Mouse (Mus musculus) c-Kit-negative CD71-positive TER-119-positive erythroid progenitor cells, embryonic 14.5 days (primary cell): ENCODE measurements around the gene Slc39a1.
"Not testable (repeated sequence)": the region's sequence is repeated elsewhere in the genome, so short reads cannot be mapped to it uniquely, and the experiment has no call there.

Experiments
- DNase-seq: peaks from one replicate; pipeline ENCODE4 v3.0.0-alpha.2; 2013; ENCODE audit warnings: low read depth, low spot score

The Slc39a1 gene

DNA sequence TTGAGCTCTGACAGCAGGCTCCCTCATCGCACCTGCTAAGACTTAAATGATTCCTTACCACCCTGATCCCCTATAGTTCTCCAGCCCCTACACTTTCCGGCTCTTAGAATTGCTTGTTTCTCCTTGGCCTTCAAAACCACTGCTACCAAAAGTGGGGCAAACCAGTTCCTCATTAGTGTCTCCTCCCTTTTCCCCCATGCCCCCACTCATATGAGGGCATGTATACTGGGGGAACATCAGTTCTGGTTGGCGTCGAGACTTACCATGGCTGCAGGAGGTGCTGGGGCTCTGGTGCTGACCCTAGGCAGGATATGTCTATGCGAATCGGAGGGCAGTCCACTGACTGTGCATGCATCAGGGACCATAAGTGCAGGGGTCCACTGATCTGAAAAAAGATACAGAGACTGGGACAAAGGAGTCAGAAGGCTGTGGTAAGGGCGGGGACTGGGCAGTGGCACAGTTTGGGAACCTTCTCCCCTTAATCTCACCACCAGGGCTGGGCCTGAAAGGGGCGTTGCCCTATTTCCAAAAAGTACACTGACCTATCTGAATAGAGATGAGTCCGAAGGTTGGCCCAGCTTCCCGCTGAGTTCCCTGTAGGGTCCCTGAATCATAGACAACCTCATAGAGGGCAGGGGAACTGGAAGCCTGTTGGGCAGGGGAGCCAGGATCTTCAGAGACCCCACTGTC is 6.2 kb upstream of the Slc39a1 start:
- DNase-seq: no peak

DNA sequence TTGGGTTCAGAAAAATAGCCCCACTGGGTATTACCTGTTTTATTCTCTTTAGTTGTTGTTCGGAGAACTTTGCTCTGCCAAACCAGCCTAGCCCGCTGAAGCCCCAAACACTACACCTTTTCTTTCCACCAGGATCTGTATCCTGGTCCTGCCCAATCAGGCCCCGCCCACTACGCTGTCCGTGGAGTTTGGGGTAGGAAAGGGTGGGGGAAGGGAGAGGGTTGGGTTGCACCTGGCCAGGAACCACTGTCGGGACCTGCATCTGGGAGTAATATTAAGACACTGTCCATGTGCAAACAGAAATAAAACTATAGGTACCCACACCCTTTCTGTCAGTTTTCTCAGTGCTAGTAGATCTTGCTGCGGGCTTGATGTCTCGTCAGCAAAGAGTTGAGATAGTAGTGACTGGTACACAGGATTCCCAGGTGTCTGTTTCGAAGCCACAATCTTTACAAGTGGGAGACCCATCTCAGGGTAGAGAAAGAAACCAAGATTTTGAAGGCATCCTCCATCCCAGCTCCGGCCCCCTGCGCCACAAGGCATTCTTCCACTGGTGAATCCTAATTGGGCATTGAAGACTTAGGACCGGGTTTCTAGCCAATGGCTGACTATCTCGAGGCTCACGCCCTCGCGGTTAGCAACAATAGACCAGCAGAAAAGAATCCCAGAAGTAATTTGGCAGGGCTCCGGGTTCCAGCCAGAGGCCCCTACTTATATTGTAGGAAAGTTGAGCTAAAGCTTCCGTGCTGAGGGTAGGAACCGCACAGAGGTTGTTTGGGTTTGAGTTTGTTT is 4.8 kb upstream of the Slc39a1 start, which contains the start of gene Creb3l4:
Gene Creb3l4 (minus strand): TSS at position 529 of the 792 bp plus-strand sequence.
- DNase-seq: no peak

DNA sequence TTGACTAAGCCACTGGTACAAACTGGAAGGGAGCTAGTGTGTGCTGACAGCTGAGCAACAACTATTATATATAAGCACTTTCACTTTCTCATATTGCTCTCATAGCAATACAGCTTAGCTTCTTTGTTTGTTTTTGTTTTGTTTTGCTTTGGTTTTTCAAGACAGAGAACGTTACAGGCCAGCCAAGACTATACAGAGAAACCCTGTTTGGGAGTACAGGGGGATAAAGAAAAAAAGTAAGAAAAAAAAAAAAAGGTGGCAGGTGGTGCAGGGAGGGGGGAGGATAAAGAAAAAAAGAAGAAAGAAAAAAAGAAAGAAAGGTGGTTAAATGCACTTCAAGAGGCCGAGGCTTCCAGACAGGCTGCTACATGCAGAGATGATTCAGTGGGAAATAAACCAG is 2.6 kb upstream of the Slc39a1 start:
- DNase-seq: no peak

DNA sequence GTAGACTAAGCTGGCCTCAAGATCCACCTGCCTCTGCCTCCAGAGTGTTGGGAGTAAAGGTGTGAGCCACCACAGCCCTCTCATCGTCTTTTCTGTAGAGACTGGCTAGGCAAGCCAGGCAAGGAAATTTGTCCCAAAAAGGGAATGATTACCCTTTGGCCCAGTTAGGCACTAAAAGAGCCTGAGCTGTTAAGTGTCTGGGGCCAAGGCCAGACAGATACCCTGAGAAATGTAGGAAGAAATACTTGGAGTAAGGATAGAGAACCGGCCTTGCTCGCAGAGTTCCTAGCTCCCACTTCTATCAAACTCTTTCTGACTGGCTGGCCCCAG is 377 bp upstream of the Slc39a1 start:
- DNase-seq: no peak

DNA sequence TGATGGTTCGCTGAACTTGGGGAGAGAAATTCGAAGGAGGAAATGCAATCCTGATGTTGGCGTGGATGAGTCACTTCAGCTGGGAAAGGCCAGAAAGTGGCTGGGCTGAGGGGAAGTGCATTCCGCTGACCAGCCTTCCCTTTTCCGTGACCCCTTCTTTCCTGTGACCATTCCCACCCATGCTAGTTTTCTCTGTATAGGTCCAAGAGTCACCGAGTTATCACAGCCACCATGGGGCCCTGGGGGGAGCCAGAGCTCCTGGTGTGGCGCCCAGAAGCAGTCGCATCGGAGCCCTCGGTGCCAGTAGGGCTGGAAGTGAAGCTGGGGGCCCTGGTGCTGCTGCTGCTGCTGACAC is 751 bp downstream of the Slc39a1 start:
- DNase-seq: no peak

DNA sequence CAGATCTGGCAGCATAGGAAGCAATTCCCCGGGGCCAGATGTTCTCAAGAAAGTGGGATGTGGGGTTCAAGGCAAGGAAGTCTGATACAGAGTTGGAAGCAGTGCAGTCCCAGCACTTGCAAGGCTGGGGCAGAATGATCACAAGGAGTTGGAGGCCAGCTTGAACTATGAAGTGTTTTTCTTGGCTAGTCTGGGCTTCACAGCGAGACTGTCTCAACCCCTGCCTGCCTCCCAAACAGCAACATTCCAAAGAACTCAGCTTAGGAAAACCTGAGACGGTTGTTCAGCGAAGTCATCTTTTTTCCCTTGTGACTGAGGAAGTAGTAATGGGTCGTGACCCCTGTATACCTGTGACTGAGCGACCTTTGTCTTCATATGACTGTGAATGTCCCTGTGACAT is 2.8 kb downstream of the Slc39a1 start:
- DNase-seq: no peak

DNA sequence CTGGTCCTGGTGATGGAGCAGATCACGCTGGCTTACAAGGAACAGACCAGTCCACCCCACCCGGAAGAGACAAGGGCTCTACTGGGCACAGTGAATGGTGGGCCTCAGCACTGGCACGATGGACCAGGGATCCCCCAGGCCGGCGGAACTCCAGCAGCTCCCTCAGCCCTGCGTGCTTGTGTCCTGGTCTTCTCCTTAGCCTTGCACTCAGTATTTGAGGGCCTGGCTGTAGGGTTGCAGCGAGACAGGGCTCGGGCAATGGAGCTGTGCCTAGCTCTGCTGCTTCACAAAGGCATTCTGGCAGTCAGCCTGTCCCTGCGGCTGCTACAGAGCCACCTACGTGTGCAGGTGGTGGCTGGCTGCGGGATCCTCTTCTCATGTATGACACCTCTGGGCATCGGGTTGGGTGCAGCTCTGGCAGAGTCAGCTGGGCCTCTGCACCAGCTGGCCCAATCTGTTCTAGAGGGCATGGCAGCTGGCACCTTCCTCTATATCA is 3.8 kb downstream of the Slc39a1 start:
- DNase-seq: not testable (repeated sequence)

DNA sequence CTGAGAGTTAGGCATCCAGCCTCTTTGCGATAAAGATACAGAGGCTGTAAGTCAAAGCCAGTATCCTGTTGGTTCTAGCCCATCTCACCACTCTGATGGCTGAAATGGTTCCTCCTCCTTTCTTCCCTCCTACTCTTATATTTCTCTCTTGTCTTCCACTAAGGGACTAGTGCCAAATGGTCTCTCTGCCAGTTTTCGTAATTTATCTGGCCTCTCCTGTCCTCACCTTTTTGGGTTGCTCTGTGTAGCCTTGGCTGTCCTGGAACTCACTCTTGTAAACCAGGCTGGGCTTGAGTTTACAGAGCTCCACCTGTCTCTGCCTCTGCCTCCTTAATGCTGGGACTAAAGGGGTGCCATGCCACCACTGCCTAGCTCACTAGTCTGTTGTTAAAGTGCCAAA is 4.7 kb downstream of the Slc39a1 start:
- DNase-seq: not testable (repeated sequence)

DNA sequence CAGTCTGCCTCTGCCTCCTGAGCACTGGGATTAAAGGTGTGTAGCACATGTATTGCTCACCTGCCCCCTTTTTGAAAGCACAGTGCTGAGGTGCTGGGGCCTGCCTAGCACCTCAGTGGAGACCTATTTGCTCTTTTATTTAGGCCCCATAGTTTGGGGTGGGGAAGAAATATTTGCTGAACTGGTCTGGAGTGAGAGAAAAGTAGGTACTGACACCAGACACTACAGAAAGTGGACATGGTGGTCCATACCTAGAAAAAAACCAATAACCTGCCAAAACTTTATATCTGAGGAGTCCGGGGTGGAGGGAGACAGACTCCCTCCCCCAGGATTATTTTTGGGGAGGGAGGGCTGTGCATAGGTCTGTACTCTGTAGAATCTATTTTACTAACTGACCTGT is 5.2 kb downstream of the Slc39a1 start:
- DNase-seq: not testable (repeated sequence)

DNA sequence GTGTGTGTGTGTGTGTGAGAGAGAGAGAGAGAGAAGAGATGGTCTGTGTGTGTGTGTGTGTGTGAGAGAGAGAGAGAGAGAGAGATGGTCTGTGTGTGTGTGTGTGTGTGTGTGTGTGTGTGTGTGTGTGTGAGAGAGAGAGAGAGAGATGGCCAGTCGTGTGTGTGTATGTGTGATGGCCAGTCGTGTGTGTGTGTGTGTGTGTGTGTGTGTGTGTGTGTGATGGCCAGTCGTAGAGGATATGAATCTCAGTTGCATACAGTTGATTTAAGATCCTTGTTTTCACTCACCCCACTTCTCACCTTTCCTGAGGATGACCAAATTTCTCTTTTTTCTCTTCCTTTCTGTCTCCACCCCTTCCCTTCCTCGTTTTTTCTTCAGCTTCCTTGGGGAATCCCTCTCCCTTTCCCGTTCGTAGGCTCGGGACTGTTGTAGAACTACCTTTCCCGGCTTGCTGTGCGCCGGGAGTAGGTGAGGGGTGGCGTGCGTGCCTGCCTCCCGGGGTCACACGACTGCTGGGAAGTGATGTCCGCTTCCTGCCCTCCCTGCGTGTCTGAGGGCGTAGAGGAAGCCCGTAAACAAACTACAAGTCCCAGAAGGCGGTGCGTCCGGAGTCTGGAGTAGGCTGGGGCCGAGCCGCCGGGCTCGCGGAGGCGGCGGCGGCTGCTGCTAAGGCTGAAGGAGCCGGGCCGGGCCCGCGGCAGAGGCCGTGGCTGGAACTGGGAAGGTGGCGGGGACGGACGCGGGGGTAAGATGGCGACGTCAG is 5.9 kb downstream of the Slc39a1 start, which contains the start of gene Crtc2:
Gene Crtc2 (plus strand): TSS at position 511 of the 766 bp plus-strand sequence.
- DNase-seq: peak; percentile 85

DNA sequence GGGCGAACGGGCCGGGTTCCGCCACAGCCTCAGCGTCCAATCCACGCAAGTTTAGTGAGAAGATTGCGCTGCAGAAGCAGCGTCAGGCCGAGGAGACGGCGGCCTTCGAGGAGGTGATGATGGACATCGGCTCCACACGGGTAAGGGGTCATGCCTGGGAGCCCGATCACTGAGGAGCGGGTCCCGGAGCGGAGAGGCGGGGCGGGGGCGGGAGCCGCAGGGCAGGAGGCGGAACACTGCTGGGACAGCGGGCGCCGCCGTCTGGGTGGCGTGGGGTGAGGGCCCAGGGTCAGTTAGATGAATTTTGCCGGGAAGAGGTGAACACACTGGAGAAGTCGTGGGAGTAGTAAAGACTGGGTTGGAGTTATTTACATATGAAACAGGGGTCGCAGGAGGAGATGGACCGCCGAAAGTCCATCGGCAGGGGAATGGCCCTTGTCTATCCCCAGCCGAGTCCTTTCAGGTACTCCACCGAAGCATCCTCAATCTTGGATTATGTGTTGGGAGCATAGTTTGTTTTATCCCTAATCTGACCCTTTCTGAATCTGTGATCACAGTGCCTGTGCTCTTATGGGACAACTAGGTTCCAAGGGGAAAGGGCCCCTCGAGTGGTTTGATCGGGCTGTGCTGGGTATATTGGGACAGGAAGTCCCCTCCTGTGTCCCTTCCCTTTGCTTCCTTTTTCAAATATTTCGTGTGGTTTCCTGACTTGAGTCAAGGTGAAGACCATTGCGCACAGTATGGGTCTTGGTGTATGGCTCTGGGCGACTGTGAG is 6.6 kb downstream of the Slc39a1 start:
- no peak for DNase-seq

DNA sequence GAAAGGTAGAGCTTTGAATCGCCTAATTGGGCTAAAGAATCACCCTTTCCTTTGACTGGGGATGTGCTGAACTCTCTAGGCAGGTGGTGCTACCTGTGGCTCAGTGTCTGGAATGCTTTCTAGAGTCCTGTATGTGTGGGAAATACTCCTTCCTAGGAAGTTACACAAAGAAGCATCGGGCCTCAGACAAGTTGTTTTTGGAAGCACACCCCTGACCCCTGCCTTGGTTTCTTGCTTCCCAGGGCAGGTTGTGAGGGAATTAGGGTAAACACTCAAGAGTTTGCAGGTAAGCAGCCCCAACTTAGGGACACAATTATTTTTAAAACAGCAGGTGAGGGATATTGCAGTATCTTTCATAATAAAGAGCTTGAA is 7.2 kb downstream of the Slc39a1 start:
- no peak for DNase-seq

DNA sequence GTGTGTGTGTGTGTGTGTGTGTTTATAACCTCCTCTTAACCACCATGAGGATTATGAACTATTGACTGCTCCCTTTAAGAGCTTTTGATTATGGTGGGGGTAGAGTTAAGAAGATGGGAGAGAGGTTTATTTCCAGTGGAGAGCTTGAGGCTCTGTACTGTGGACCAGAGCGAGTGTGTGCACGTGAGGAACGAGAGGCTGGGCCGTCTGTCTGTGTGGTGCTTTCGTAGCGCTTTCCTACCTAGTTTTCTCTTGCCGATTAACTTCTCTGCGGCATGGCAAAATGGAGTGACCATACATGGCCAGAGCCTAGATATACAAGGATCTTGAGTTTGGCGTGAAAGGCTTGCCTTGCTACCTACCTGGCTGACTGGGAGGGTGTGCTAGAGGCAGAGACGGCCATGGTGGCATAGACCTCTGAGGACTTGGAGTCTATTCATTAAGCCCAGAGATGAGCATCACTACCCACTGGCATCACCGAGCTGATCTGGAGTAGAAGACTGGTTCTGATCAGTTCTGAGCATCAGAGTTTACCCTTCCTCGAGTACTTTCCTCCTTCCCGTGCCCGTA is 7.9 kb downstream of the Slc39a1 start:
- no peak for DNase-seq

DNA sequence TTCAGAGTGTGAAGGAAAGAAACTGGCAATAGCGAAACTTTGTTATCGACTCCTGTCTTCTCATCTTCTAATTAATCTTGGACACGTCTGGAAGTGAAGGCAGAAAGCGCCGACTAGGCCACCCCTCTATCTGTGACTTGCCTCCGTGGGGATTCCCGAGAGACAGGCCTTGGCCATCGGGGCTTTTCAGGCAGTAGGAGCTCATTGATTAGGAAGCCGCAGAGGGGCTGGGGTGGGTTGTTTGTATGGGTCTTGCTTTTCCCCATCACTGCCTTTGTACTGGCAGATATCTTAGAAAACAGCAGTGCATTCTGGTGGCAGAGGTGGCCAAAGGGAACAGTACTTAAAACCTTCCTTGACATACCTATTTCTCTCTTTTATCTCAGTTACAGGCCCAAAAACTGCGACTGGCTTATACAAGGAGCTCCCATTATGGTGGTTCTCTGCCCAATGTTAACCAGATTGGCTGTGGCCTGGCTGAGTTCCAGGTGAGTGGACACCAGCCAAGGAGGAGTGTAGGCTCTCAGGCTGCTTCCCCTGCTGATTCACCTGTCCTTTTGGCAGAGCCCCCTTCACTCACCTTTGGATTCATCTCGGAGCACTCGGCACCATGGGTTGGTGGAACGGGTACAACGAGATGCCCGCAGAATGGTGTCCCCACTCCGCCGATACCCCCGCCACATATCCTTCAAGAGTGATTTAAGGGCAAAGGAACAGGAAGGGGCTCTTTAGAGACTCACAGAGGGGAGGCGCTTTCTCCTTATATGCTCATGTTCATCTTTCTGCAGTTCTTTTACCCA is 9.0 kb downstream of the Slc39a1 start:
- no peak for DNase-seq

DNA sequence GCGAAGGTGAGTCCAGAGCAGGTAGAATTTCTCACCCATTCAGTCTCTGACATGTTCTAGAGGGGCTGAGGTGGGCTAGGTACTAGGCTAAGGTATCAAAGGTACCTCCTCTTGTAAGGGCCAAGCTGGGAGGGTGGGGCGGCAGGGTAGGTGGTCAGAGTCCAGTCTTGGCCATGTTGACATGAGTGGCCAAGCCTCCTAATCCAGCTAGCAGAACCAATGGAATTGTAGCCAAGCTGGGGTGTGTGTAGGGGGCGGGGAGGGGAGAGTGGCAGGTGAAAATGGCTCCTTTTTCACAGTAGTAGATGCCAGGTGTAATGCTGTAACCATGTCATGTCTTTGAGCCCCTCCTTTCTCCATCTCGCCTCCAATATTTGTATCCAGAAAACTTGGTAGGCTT is 10.5 kb downstream of the Slc39a1 start:
- DNase-seq: no peak

DNA sequence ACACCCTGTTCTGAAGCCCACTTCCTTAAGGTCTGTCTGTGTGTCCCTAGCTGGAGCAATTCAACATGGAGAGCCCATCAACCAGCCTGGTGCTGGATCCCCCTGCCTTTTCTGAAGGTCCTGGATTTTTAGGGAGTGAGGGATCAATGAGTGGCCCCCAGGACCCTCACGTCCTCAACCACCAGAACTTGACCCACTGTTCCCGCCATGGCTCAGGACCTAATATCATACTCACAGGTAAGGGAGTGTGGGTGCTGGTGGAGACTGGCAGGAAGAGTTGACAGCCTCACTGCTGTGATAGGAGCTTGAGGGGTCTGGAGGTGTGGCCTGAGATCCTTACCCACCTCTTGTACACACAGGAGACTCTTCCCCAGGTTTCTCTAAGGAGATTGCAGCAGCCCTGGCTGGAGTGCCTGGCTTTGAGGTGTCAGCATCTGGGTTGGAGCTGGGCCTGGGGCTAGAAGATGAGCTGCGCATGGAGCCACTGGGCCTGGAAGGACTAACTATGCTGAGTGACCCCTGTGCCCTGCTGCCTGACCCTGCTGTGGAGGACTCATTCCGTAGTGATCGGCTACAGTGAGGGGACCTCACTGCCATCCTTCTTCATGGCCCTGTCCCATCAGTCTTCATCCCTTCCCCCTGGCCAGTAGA is 15.3 kb downstream of the Slc39a1 start:
- DNase-seq: no peak

DNA sequence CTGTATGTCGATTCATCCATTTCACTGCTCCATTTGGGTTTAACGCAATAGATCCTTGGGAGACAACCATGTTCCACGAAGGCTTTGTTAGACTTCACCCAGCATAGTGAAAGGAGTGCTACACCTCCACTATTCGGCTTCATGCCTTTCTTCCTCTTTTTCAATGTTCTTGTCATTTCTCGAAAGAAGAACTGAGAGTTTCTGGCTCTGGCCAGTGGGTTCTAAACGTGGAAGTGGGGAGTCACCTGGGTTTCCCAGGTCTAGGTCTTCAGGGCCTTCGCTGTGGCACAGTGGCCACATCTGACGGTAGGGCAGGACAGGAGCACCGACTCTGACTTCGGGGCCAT is 16.7 kb downstream of the Slc39a1 start:
- no peak for DNase-seq

DNA sequence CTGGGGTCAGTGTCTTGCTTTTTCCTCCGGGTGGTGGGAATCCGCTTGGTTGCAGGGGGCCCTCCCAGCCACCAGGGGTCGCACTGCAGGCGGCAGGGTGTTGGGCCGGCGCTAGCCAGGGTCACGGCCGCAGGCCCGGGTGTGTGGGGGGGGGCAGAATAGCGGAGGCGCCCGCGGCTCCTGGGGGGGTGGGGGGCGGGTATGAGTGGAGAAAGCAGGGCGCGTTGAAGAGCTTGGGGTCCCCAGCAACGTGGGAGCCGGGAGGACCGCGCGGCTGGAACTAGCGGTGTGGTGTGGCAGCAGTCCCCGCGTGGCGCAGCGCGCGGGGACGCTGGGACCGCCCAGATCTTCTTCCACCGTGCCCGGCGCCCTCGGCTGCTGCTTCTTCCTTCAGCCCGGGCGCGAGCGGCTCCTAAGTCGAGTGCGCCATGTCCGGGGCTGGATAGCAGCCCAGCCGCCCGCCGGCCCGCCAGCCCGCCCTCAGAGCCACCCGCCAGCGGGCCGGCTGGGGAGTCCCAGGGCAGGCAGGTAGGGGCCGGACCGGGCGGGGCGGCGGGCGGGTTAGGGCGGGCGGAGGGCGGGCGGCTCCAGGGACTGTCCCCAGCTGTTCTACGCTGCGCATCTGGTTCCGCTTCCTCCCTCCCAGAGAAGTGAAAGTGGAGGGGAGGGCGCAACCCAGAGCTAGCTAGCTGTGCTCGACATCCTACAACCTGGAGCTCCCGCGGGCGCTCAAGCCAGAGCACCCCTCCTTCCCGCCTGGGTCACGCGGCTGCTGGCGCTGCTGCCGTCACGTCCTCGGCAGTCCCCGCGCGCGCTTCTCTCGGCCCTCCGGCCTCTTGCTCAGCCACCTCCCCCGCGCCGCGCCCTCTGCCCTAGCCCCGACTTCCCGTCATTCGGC is 17.3 kb downstream of the Slc39a1 start, which contains the start of gene Dennd4b:
Gene Dennd4b (plus strand): TSS at position 152 of the 898 bp plus-strand sequence.
- DNase-seq: peak; percentile 68
